Mouse (Mus musculus) c-Kit-positive CD71-positive TER-119-negative erythroid progenitor cells, embryonic 14.5 days (primary cell): ENCODE measurements around the gene Gpha2.
A peak's percentile ranks its signal among the peaks of the same experiment; 100 is the strongest.

Source experiments
- DNase-seq: peaks from one replicate; pipeline ENCODE4 v3.0.0-alpha.2; 2013; ENCODE audit warnings: low read depth

Gpha2 gene

GRCm38 (mm10) chr19:6241274-6242107 lies 15.3 kb downstream of the Gpha2 start, which contains the start of gene Atg2a:
Gene Atg2a, plus strand, starts transcription at chr19:6241668.
- DNase-seq, result peak; percentile 99

GRCm38 (mm10) chr19:6242281-6242680 lies 16.1 kb downstream of the Gpha2 start:
- DNase-seq, result peak; percentile 46

- DNase-seq, result no peak
Measured at GRCm38 (mm10) chr19:6243226-6243625, 17.0 kb downstream of the Gpha2 start.

GRCm38 (mm10) chr19:6245806-6246205 lies 19.6 kb downstream of the Gpha2 start:
- DNase-seq, result no peak

- no peak for DNase-seq
Measured at GRCm38 (mm10) chr19:6247526-6248300, 21.5 kb downstream of the Gpha2 start.

GRCm38 (mm10) chr19:6253021-6253420 lies 26.8 kb downstream of the Gpha2 start:
- DNase-seq, result no peak

- no peak for DNase-seq
Measured at GRCm38 (mm10) chr19:6260428-6260827, 34.2 kb downstream of the Gpha2 start.

- DNase-seq, result no peak
Measured at GRCm38 (mm10) chr19:6260946-6261345, 34.8 kb downstream of the Gpha2 start.

GRCm38 (mm10) chr19:6261379-6261778 lies 35.2 kb downstream of the Gpha2 start:
- DNase-seq, result no peak

- DNase-seq, result no peak
Measured at GRCm38 (mm10) chr19:6262222-6262621, 36.0 kb downstream of the Gpha2 start.

GRCm38 (mm10) chr19:6262839-6263433 lies 36.8 kb downstream of the Gpha2 start:
- DNase-seq, result no peak

GRCm38 (mm10) chr19:6264200-6264599 lies 38.0 kb downstream of the Gpha2 start:
- DNase-seq, result no peak

GRCm38 (mm10) chr19:6264945-6265344 lies 38.8 kb downstream of the Gpha2 start:
- no peak for DNase-seq

GRCm38 (mm10) chr19:6265727-6266182 lies 39.6 kb downstream of the Gpha2 start:
- DNase-seq, result no peak

GRCm38 (mm10) chr19:6267306-6268169 lies 41.4 kb downstream of the Gpha2 start:
- no peak for DNase-seq

- DNase-seq, result peak; percentile 85
Measured at GRCm38 (mm10) chr19:6268170-6268528, 42.0 kb downstream of the Gpha2 start.

GRCm38 (mm10) chr19:6268670-6269132 lies 42.5 kb downstream of the Gpha2 start:
- DNase-seq, result no peak

- DNase-seq, result no peak
Measured at GRCm38 (mm10) chr19:6269798-6270475, 43.8 kb downstream of the Gpha2 start.

- no peak for DNase-seq
Measured at GRCm38 (mm10) chr19:6270661-6271060, 44.5 kb downstream of the Gpha2 start.

GRCm38 (mm10) chr19:6271206-6271605 lies 45.0 kb downstream of the Gpha2 start:
- DNase-seq, result no peak

GRCm38 (mm10) chr19:6272053-6272452 lies 45.9 kb downstream of the Gpha2 start:
- DNase-seq, result no peak
